Mouse (Mus musculus) MEL-GATA-1-ER (cell line): ENCODE data around the gene Krtap19-4.
A peak's percentile ranks its signal among the peaks of the same experiment; 100 is the strongest.

Experiments
- DNase-seq: peaks from one replicate; pipeline ENCODE4 v3.0.0-alpha.2; 2012; ENCODE audit warnings: low read depth; ENCODE audit errors: extremely low read depth

The Krtap19-4 gene

DNA sequence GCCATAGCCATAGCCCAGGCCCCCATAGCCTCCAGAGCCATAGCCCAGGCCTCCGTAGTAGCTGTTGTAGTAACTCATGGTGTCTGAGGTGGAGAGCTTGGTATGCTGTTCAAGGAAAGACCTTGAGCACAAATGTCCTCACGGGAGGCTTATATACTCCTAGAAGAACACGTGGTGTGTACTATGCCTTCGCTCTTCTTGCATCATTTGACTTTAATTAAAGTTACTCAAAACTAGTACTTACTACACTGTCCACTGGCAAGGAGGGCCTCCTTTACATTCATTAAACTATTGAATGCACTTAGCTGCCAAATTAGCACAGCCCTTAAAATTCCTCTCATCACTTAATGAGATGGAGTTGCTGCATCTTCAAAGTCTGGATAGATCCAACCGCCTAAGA lies at the start of gene Krtap19-4:
Krtap19-4 (minus strand) TSS at position 101 of the 400 bp plus-strand sequence.
- DNase-seq: no peak

- no peak for DNase-seq
These were observed 47.3 kb upstream of the Krtap19-4 start, which contains the start of gene Krtap19-9b for GRCm38 (mm10) chr16:88932165-88932564. TSS of gene Krtap19-9b (minus strand) at chr16:88932265.

DNA sequence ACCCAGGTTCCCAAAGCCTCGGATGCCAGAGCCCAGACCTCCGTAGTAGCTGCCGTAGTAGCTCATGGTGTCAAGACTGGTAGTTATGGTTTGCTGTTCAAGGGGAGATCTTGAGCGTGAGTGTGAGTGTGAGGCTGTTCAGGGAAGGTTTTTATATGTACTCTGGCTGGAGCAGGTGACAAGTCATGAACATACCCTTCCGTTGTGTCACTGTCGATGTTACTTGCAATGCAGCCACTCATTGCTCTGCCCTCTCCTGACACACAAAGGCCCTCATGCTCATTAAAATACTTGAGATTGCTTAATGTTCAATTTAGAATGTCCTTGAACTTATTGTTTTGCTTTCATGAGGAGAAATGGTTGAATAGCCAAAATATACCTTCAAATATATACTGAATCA lies 11.5 kb upstream of the Krtap19-4 start, which contains the start of gene Krtap19-5:
Krtap19-5 (minus strand) TSS at position 101 of the 400 bp plus-strand sequence.
- DNase-seq: no peak

GRCm38 (mm10) chr16:88886870-88887269 lies 2.0 kb upstream of the Krtap19-4 start:
- no peak for DNase-seq

DNA sequence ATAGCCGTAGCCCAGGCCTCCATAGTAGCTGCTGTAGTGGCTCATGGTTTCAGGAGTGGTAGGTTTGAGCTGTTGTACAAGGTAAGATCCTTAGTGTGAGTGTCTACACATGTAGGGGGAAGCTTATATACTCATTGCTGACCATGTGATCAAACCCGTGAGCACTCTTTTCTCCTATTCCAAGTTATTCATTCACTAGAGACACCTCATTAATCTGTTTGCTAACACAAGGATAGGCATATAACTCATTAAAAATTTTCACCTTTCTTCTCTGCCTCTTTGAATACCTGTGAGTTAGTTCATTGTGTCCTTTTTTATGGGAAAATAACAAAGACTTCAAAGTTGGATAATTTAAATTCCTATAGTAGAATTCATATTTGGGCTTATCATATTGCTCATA lies 7.0 kb downstream of the Krtap19-4 start, which contains the start of gene Krtap19-3:
Krtap19-3 (minus strand) TSS at position 101 of the 400 bp plus-strand sequence.
- DNase-seq: no peak

DNA sequence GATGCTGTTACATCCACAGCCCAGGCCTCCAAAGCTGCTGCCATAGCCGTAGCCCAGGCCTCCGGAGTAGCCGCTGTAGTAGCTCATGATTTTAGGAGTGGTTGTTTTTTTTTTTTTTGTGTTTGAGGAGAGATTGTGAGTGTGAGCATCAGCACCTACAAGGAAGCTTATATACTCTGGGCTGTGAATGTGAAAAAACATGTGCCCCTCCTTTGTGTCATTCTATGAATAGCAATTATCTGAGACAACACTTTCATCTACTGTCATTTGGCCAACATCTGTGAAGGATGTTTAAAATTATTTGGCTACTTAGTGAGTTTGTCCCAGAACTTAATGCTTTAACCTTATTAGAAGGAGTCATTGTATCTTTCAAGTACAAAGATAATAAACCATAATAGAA lies 10.7 kb downstream of the Krtap19-4 start, which contains the start of gene Krtap19-2:
Krtap19-2 (minus strand) TSS at position 101 of the 400 bp plus-strand sequence.
- DNase-seq: no peak

DNA sequence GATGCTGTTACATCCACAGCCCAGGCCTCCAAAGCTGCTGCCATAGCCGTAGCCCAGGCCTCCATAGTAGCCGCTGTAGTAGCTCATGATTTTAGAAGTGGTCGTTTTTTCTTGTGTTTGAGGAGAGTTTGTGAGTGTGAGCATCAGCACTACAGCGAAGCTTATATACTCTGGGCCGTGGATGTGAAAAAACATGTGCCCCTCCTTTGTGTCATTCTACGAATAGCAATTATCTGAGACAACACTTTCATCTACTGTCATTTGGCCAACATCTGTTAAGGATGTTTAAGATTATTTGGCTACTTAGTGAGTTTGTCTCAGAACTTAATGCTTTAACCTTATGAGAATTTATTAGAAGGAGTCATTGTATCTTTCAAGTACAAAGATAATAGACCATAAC lies 15.6 kb downstream of the Krtap19-4 start, which contains the start of gene Krtap19-1:
Krtap19-1 (minus strand) TSS at position 101 of the 400 bp plus-strand sequence.
- DNase-seq: no peak

DNA sequence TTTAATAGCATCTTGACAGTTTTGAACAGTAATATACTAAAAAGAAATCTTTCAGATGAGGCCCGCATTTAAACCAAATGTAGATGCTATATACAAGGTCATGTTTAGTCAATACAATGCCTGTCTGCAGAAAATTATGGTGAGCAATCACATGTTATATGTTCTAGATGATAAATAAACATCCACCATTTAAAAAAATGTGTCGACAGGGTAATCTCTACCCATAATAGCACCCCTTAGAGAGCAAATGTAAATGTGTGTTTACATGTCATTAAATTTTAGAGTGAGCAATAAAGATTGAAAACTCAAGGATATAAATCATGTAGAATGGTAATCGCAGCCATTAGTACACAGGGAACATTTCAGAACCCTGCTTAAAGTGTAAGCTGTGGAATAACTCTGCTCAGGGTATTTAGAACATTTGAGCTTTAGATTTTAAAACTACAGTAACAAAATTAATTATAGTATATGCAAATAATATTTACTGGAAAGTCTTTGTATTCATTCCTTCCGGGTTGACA lies 19.9 kb downstream of the Krtap19-4 start:
- DNase-seq: no peak

- DNase-seq: peak; percentile 0
These were observed 33.4 kb downstream of the Krtap19-4 start for GRCm38 (mm10) chr16:88851450-88851849.

DNA sequence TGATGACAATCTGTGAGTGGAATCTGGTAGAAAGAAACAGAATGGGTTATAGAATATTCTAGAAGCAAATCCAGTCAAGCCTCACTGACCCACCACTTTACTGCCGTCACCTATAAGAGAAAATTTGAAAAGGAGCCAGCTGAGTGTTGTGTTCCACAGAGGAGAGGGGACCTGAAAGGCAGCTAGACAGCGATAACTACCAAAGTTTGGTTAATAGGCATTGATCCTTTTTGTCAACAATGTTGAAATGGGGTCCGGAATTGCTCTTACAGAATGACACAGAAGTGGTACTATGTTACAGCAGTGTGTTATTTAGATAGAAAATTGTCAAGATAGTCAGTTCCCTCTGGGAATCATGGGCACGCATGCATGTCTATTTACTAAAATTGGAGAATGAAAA lies 36.3 kb downstream of the Krtap19-4 start:
- DNase-seq: no peak

DNA sequence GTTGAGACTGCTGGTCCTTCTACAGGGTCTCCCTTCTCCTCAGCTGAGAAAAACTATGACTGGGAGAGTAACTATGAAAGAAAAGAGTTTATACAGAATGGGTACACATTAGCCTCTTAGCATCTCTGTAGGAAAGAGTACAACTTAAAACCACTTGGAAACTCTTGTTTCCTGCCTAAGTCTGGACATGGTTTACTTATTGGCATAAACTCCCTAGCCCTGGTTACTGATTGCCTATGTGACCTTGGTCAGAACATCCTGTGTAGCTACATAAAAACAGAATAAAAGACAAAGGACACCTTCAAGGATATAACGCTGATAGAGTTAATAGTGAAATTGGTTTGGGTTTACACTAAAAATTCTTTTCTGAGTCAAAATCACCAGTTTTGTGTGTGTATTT lies 37.5 kb downstream of the Krtap19-4 start:
- DNase-seq: no peak
